Mouse (Mus musculus) layer of hippocampus, adult 9-11 months (tissue): ENCODE results near the gene Pex16.

Experiments used
- DNase-seq: peaks from one replicate; pipeline ENCODE4 v3.0.0; 2022

The Pex16 gene

GRCm38 (mm10) chr2:92423702-92424461, 49.4 kb downstream of the Pex16 start:
- peak; percentile 92 for DNase-seq

- peak; percentile 76 for DNase-seq
These were observed 50.2 kb downstream of the Pex16 start for GRCm38 (mm10) chr2:92424462-92425308.

GRCm38 (mm10) chr2:92425366-92425765, 50.9 kb downstream of the Pex16 start:
- DNase-seq: no peak

GRCm38 (mm10) chr2:92426426-92426825, 52.0 kb downstream of the Pex16 start:
- DNase-seq: no peak

DNA sequence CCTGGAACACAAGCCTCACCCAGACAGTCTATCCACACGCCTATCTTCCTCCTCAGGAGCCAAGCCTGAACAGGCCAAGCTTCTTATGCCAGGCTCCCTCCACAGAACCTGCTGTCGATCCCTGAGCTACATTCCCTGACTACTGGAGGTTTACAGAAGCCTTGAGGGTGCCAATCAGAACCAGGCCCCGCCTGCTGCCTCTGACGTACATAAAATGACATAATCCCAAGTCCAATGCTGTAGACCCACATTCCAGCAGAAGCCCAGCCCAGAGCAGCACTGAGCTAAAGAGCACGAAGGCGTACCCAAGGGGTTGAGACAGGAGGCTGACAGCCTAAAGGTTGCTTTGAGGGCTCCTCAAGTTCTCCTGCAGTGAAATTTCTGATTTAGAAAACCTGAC, 53.4 kb downstream of the Pex16 start:
- peak; percentile 89 for DNase-seq

DNA sequence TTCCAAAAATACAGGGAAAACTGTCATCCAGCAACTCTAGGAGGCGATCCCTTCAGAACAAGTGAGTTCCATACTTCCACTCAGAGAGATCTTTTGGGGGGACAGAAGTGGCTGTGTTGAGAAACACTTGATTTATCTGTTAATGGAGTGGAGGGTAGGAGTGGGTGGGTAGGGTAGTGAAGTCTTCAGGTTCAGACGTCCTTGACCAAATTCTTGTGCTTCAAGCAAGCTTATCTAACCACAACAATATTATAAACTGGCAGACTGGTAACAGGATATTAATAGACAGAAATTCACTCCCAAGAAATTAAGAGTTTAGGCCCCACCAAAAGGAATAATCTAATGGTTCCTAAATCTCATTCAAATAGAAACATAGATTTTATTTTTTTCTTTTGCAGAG, 55.6 kb downstream of the Pex16 start:
- no peak for DNase-seq
